Mouse (Mus musculus): ENCODE results near the gene 4930595D18Rik. TPM values are rescaled to one million over a fixed set of nuclear protein-coding genes. Genes with fewer than 3 reads are reported as not detected.
A peak's percentile ranks its signal among the peaks of the same experiment; 100 is the strongest.

The 4930595D18Rik gene
- polyA plus RNA-seq, 1 experiment from 2014 or later = not detected

GRCm38 (mm10) chr12:111203945-111204344 lies 19.7 kb upstream of the 4930595D18Rik start:
- Histone ChIP-seq H3K9ac (ENCODE audit: low read length) (no peak overlapping the region), H3K27ac (ENCODE audit: low read length) (no peak overlapping the region), H3K4me2 (ENCODE audit: low read depth, low read length) (no peak overlapping the region), H3K27me3 (ENCODE audit: control insufficient read depth, insufficient read depth, low read depth, low read length) (no peaks in the 10 kb centered on the region), H3K36me3 (ENCODE audit: control insufficient read depth, insufficient read depth, low read length) (no peaks in the 10 kb centered on the region), H3K9me3 (ENCODE audit: control insufficient read depth, low read length) (no peaks in the 10 kb centered on the region), H3K4me3 (ENCODE audit: low read length) (no peak overlapping the region), H3K4me1 (replicated peaks; ENCODE audit: control insufficient read depth, insufficient read depth, low read length) (no peaks in the 10 kb centered on the region)
- no peak for ATAC-seq (ENCODE audit: low read depth)
- WGBS = 68% methylated on average over 3 of the region's 3 CpGs

GRCm38 (mm10) chr12:111203076-111203475 lies 18.8 kb upstream of the 4930595D18Rik start:
- Histone ChIP-seq H3K9me3 (ENCODE audit: control insufficient read depth, low read length) (no peaks in the 10 kb centered on the region), H3K9ac (ENCODE audit: low read length) (no peak overlapping the region), H3K27me3 (ENCODE audit: control insufficient read depth, insufficient read depth, low read depth, low read length) (no peaks in the 10 kb centered on the region), H3K27ac (ENCODE audit: low read length) (no peak overlapping the region), H3K36me3 (ENCODE audit: control insufficient read depth, insufficient read depth, low read length) (no peaks in the 10 kb centered on the region), H3K4me2 (ENCODE audit: low read depth, low read length) (no peak overlapping the region), H3K4me1 (replicated peaks; ENCODE audit: control insufficient read depth, insufficient read depth, low read length) (no peaks in the 10 kb centered on the region), H3K4me3 (ENCODE audit: low read length) (no peak overlapping the region)
- 79% methylated on average over 10 of the region's 10 CpGs for WGBS
- ATAC-seq (ENCODE audit: low read depth) = no peak

- no peak overlapping the region for H3K27ac ChIP-seq (ENCODE audit: low read length)
- H3K9ac ChIP-seq (ENCODE audit: low read length) = no peak overlapping the region
- WGBS = 66% methylated on average over 4 of the region's 4 CpGs
- H3K4me2 ChIP-seq (ENCODE audit: low read depth, low read length) = no peak overlapping the region
- H3K4me3 ChIP-seq (ENCODE audit: low read length) = no peak overlapping the region
- no peaks in the 10 kb centered on the region; the same call in 1 of the 2 replicates for H3K4me1 ChIP-seq (replicated peaks; ENCODE audit: control insufficient read depth, insufficient read depth, low read length)
- no peaks in the 10 kb centered on the region for H3K27me3 ChIP-seq (ENCODE audit: control insufficient read depth, insufficient read depth, low read depth, low read length)
- H3K36me3 ChIP-seq (ENCODE audit: control insufficient read depth, insufficient read depth, low read length) = no peaks in the 10 kb centered on the region
- H3K9me3 ChIP-seq (ENCODE audit: control insufficient read depth, low read length) = no peaks in the 10 kb centered on the region
- ATAC-seq (ENCODE audit: low read depth) = no peak
Observed at GRCm38 (mm10) chr12:111196548-111196947, 12.3 kb upstream of the 4930595D18Rik start.

- H3K9me3 ChIP-seq (ENCODE audit: control insufficient read depth, low read length) = no peaks in the 10 kb centered on the region
- WGBS = 52% methylated on average over 9 of the region's 9 CpGs
- H3K4me3 ChIP-seq (ENCODE audit: low read length) = no peak overlapping the region
- H3K36me3 ChIP-seq (ENCODE audit: control insufficient read depth, insufficient read depth, low read length) = no peaks in the 10 kb centered on the region
- no peaks in the 10 kb centered on the region; the same call in 1 of the 2 replicates for H3K4me1 ChIP-seq (replicated peaks; ENCODE audit: control insufficient read depth, insufficient read depth, low read length)
- no peak for ATAC-seq (ENCODE audit: low read depth)
- no peak overlapping the region for H3K27ac ChIP-seq (ENCODE audit: low read length)
- H3K27me3 ChIP-seq (ENCODE audit: control insufficient read depth, insufficient read depth, low read depth, low read length) = no peaks in the 10 kb centered on the region
- no peak overlapping the region for H3K4me2 ChIP-seq (ENCODE audit: low read depth, low read length)
- no peak overlapping the region for H3K9ac ChIP-seq (ENCODE audit: low read length)
Observed at GRCm38 (mm10) chr12:111193331-111193730, 9.0 kb upstream of the 4930595D18Rik start.

- no peak overlapping the region for H3K27ac ChIP-seq (ENCODE audit: low read length)
- H3K36me3 ChIP-seq (ENCODE audit: control insufficient read depth, insufficient read depth, low read length) = no peaks in the 10 kb centered on the region
- WGBS = 58% methylated on average over 6 of the region's 6 CpGs
- ATAC-seq (ENCODE audit: low read depth) = peak; percentile 20; the same call in 1 of the 2 replicates
- no peaks in the 10 kb centered on the region for H3K27me3 ChIP-seq (ENCODE audit: control insufficient read depth, insufficient read depth, low read depth, low read length)
- no peak overlapping the region for H3K4me3 ChIP-seq (ENCODE audit: low read length)
- no peaks in the 10 kb centered on the region; the same call in 1 of the 2 replicates for H3K4me1 ChIP-seq (replicated peaks; ENCODE audit: control insufficient read depth, insufficient read depth, low read length)
- no peaks in the 10 kb centered on the region for H3K9me3 ChIP-seq (ENCODE audit: control insufficient read depth, low read length)
- H3K4me2 ChIP-seq (ENCODE audit: low read depth, low read length) = no peak overlapping the region
- no peak overlapping the region for H3K9ac ChIP-seq (ENCODE audit: low read length)
Observed at GRCm38 (mm10) chr12:111192777-111193176, 8.5 kb upstream of the 4930595D18Rik start.

- H3K4me3 ChIP-seq (ENCODE audit: low read length) = no peak overlapping the region
- H3K9me3 ChIP-seq (ENCODE audit: control insufficient read depth, low read length) = no peaks in the 10 kb centered on the region
- H3K27ac ChIP-seq (ENCODE audit: low read length) = no peak overlapping the region
- H3K4me1 ChIP-seq (replicated peaks; ENCODE audit: control insufficient read depth, insufficient read depth, low read length) = no peaks in the 10 kb centered on the region; the same call in 1 of the 2 replicates
- ATAC-seq (ENCODE audit: low read depth) = no peak
- H3K4me2 ChIP-seq (ENCODE audit: low read depth, low read length) = no peak overlapping the region
- H3K9ac ChIP-seq (ENCODE audit: low read length) = no peak overlapping the region
- H3K27me3 ChIP-seq (ENCODE audit: control insufficient read depth, insufficient read depth, low read depth, low read length) = no peaks in the 10 kb centered on the region
- no peaks in the 10 kb centered on the region for H3K36me3 ChIP-seq (ENCODE audit: control insufficient read depth, insufficient read depth, low read length)
- WGBS = 69% methylated on average over 2 of the region's 2 CpGs
Observed at GRCm38 (mm10) chr12:111190891-111191290, 6.6 kb upstream of the 4930595D18Rik start.

- WGBS = 79% methylated on average over 5 of the region's 5 CpGs
- ATAC-seq (ENCODE audit: low read depth) = no peak
- no peak overlapping the region for H3K9ac ChIP-seq (ENCODE audit: low read length)
- no peak overlapping the region for H3K27ac ChIP-seq (ENCODE audit: low read length)
- no peaks in the 10 kb centered on the region; the same call in 1 of the 2 replicates for H3K4me1 ChIP-seq (replicated peaks; ENCODE audit: control insufficient read depth, insufficient read depth, low read length)
- H3K36me3 ChIP-seq (ENCODE audit: control insufficient read depth, insufficient read depth, low read length) = no peaks in the 10 kb centered on the region
- no peaks in the 10 kb centered on the region for H3K9me3 ChIP-seq (ENCODE audit: control insufficient read depth, low read length)
- no peaks in the 10 kb centered on the region for H3K27me3 ChIP-seq (ENCODE audit: control insufficient read depth, insufficient read depth, low read depth, low read length)
- no peak overlapping the region for H3K4me3 ChIP-seq (ENCODE audit: low read length)
- no peak overlapping the region for H3K4me2 ChIP-seq (ENCODE audit: low read depth, low read length)
Observed at GRCm38 (mm10) chr12:111190355-111190754, 6.1 kb upstream of the 4930595D18Rik start.

- Histone ChIP-seq H3K4me3 (ENCODE audit: low read length) (no peak overlapping the region), H3K36me3 (ENCODE audit: control insufficient read depth, insufficient read depth, low read length) (no peaks in the 10 kb centered on the region), H3K9ac (ENCODE audit: low read length) (no peak overlapping the region), H3K27me3 (ENCODE audit: control insufficient read depth, insufficient read depth, low read depth, low read length) (no peaks in the 10 kb centered on the region), H3K27ac (ENCODE audit: low read length) (no peak overlapping the region), H3K4me2 (ENCODE audit: low read depth, low read length) (no peak overlapping the region), H3K9me3 (ENCODE audit: control insufficient read depth, low read length) (no peaks in the 10 kb centered on the region), H3K4me1 (replicated peaks; ENCODE audit: control insufficient read depth, insufficient read depth, low read length) (no peaks in the 10 kb centered on the region; the same call in 1 of the 2 replicates)
- 84% methylated on average over 4 of the region's 4 CpGs for WGBS
- ATAC-seq (ENCODE audit: low read depth) = no peak
Observed at GRCm38 (mm10) chr12:111188295-111188694, 4.0 kb upstream of the 4930595D18Rik start.

GRCm38 (mm10) chr12:111186986-111187385 lies 2.7 kb upstream of the 4930595D18Rik start:
- Histone ChIP-seq H3K9ac (ENCODE audit: low read length) (no peak overlapping the region), H3K9me3 (ENCODE audit: control insufficient read depth, low read length) (no peaks in the 10 kb centered on the region), H3K36me3 (ENCODE audit: control insufficient read depth, insufficient read depth, low read length) (no peaks in the 10 kb centered on the region), H3K4me3 (ENCODE audit: low read length) (no peak overlapping the region), H3K4me2 (ENCODE audit: low read depth, low read length) (no peak overlapping the region), H3K27me3 (ENCODE audit: control insufficient read depth, insufficient read depth, low read depth, low read length) (no peaks in the 10 kb centered on the region), H3K27ac (ENCODE audit: low read length) (no peak overlapping the region), H3K4me1 (replicated peaks; ENCODE audit: control insufficient read depth, insufficient read depth, low read length) (no peaks in the 10 kb centered on the region)
- ATAC-seq (ENCODE audit: low read depth) = no peak
- 87% methylated on average over 3 of the region's 3 CpGs for WGBS

GRCm38 (mm10) chr12:111182378-111182777 lies 1.9 kb downstream of the 4930595D18Rik start:
- ATAC-seq (ENCODE audit: low read depth) = no peak
- Histone ChIP-seq H3K27me3 (ENCODE audit: control insufficient read depth, insufficient read depth, low read depth, low read length) (no peaks in the 10 kb centered on the region), H3K9ac (ENCODE audit: low read length) (no peak overlapping the region), H3K9me3 (ENCODE audit: control insufficient read depth, low read length) (no peaks in the 10 kb centered on the region), H3K4me1 (replicated peaks; ENCODE audit: control insufficient read depth, insufficient read depth, low read length) (no peaks in the 10 kb centered on the region), H3K36me3 (ENCODE audit: control insufficient read depth, insufficient read depth, low read length) (no peaks in the 10 kb centered on the region), H3K4me2 (ENCODE audit: low read depth, low read length) (no peak overlapping the region), H3K27ac (ENCODE audit: low read length) (no peak overlapping the region), H3K4me3 (ENCODE audit: low read length) (no peak overlapping the region)
- 93% methylated on average over 6 of the region's 6 CpGs for WGBS

All from lung, embryonic 16.5 days (tissue).